Mouse (Mus musculus) small intestine, adult 10 weeks (tissue): ENCODE measurements around the gene Lce3a. TPM values are rescaled to one million over a fixed set of nuclear protein-coding genes. Genes with fewer than 3 reads are reported as not detected.

Experiments used
- polyA plus RNA-seq: library from polyadenylated mRNA; stranded (reverse); fragments of 350-450 nt; fragmentation: Illumina TruSeq; extraction: RNeasy Lipid Tissue Mini Kit (QIAGEN cat#74804); gene quantifications from one replicate; pipeline ENCODE4 v1.2.3, GENCODE M21; 2014; ENCODE audit warnings: low replicate concordance

Gene Lce3a
- polyA plus RNA-seq, result not detected

DNA sequence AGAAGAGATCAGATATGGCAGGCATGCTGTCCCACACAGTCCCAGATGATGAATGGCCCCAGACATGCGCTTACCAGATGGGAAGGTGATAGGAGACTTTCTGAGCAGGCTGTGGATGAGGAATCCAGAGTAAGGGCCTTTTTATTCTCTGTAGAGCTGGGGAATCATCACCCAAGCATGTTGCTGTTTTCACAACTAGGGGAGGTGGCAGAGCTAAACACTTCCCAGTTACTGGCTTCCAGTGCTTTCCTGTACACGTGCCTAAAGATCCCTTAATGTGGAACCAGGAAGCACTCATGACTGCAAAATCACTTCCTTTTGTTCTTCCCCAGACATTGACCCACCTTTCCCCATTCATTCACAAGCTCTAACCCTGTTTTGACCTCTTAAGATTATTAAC lies at the start of gene Lce3a:
Gene Lce3a (minus strand): TSS at position 101 of the 400 bp plus-strand sequence.

GRCm38 (mm10) chr3:92966761-92967160 lies 40.7 kb upstream of the Lce3a start, which contains the start of gene Lce3e:
Gene Lce3e (plus strand): TSS chr3:92967061.

GRCm38 (mm10) chr3:92957090-92957489 lies 31.1 kb upstream of the Lce3a start, which contains the start of gene Lce3d:
Gene Lce3d (plus strand): TSS chr3:92957390.

GRCm38 (mm10) chr3:92944186-92944585 lies 18.2 kb upstream of the Lce3a start, which contains the start of gene Lce3c:
Gene Lce3c (plus strand): TSS chr3:92944486.

DNA sequence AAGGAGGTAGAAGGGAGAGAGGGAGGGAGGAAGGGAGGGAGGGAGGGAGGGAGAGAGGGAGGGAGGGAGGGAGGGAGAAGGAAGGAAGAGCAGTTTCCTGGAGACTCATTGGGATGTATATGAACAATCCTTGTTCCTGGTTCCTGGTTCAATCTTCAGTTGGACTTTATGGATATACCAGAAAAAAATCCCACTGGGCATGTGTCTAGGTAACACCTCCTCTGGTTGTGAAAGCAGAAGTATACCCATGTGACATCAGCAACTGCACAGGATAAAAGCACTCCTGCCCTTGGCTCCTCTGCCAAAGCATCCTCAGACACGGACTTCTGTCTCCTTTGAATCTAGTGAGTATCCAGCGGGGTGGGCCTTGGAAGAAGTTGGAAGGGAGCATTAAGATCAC lies 6.6 kb upstream of the Lce3a start, which contains the start of gene Lce3b:
Gene Lce3b (plus strand): TSS at position 301 of the 400 bp plus-strand sequence.

Other genes starting within 250 kb of the Lce3a start
- gene Lce1c, start 247.0 kb downstream of the Lce3a start, polyA plus RNA-seq, result not detected
- gene Lce1d, start 239.0 kb downstream of the Lce3a start, polyA plus RNA-seq, result not detected
- not detected for gene Lce1e, start 217.2 kb downstream of the Lce3a start, polyA plus RNA-seq
- gene Lce1f, start 205.9 kb downstream of the Lce3a start, polyA plus RNA-seq, result not detected
- not detected for gene Gm38119, start 187.1 kb downstream of the Lce3a start, polyA plus RNA-seq
- not detected for gene Lce1g, start 173.9 kb downstream of the Lce3a start, polyA plus RNA-seq
- not detected for gene Lce1h, start 161.2 kb downstream of the Lce3a start, polyA plus RNA-seq
- gene Lce1i, start 147.3 kb downstream of the Lce3a start, polyA plus RNA-seq, result not detected
- not detected for gene Lce1j, start 135.7 kb downstream of the Lce3a start, polyA plus RNA-seq
- not detected for gene Lce1k, start 118.3 kb downstream of the Lce3a start, polyA plus RNA-seq
- not detected for gene Kprp, start 99.0 kb downstream of the Lce3a start, polyA plus RNA-seq
- gene Lce1l, start 74.9 kb downstream of the Lce3a start, polyA plus RNA-seq, result not detected
- gene 2310050C09Rik, start 56.0 kb downstream of the Lce3a start, polyA plus RNA-seq, result not detected
- gene Lce3b, start 6.7 kb upstream of the Lce3a start, polyA plus RNA-seq, result not detected
- not detected for gene Lce3c, start 18.3 kb upstream of the Lce3a start, polyA plus RNA-seq
- gene Lce3d, start 31.2 kb upstream of the Lce3a start, polyA plus RNA-seq, result not detected
- not detected for gene Lce3e, start 40.8 kb upstream of the Lce3a start, polyA plus RNA-seq
- gene Lce3f, start 66.0 kb upstream of the Lce3a start, polyA plus RNA-seq, result not detected
- not detected for gene Crct1, start 89.5 kb upstream of the Lce3a start, polyA plus RNA-seq
- not detected for gene Lce1m, start 92.8 kb upstream of the Lce3a start, polyA plus RNA-seq
- not detected for gene Gm4858, start 142.6 kb upstream of the Lce3a start, polyA plus RNA-seq
- not detected for gene Crnn, start 218.6 kb upstream of the Lce3a start, polyA plus RNA-seq